Mouse (Mus musculus) hindbrain, embryonic 13.5 days (tissue): ENCODE results near the gene Os9. TPM values are rescaled to one million over a fixed set of nuclear protein-coding genes. Genes with fewer than 3 reads are reported as not detected.
"Not testable (repeated sequence)": the region's sequence is repeated elsewhere in the genome, so short reads cannot be mapped to it uniquely, and the experiment has no call there.

ENCODE experiments used
- ATAC-seq: fragments of 200-750 bp; cut with Nextera tagmentation; 2 replicates; pipeline ENCODE4 v1.8.0; 2017; ENCODE audit warnings: moderate TSS enrichment; ENCODE audit not compliant: low FRiP score
- H3K27ac ChIP-seq: fragments of 300-500 bp; sonication (generic); 2 replicates; pipeline ENCODE4 v1.5.1; 2015; ENCODE audit warnings: inconsistent platforms, mild to moderate bottlenecking, moderate library complexity
- H3K27me3 ChIP-seq: fragments of 300-500 bp; sonication (generic); 2 replicates; pipeline ENCODE4 v1.6.1; 2015; ENCODE audit warnings: mild to moderate bottlenecking, inconsistent platforms
- H3K36me3 ChIP-seq: fragments of 300-500 bp; sonication (generic); 2 replicates; pipeline ENCODE4 v1.6.1; 2015; ENCODE audit warnings: mild to moderate bottlenecking, inconsistent platforms
- H3K4me1 ChIP-seq: fragments of 300-500 bp; sonication (generic); replicated peaks from 2 replicates; pipeline ENCODE4 v1.6.1; 2015; ENCODE audit warnings: inconsistent platforms
- H3K4me2 ChIP-seq: fragments of 300-500 bp; sonication (generic); 2 replicates; pipeline ENCODE4 v1.6.1; 2015; ENCODE audit warnings: inconsistent platforms, mild to moderate bottlenecking, moderate library complexity
- H3K4me3 ChIP-seq: fragments of 300-500 bp; sonication (generic); 2 replicates; pipeline ENCODE4 v1.5.1; 2015; ENCODE audit warnings: mild to moderate bottlenecking, inconsistent platforms
- H3K9ac ChIP-seq: fragments of 300-500 bp; sonication (generic); 2 replicates; pipeline ENCODE4 v1.6.1; 2015; ENCODE audit warnings: mild to moderate bottlenecking, inconsistent platforms
- H3K9me3 ChIP-seq: fragments of 300-500 bp; sonication (generic); 2 replicates; pipeline ENCODE4 v1.6.1; 2016; ENCODE audit warnings: inconsistent platforms
- WGBS: fragments of 180-500 bp; shearing (Covaris S2); methylation state at CpG from one replicate; pipeline ENCODE4 v1.1.7; 2015; 5-methylcytosine and 5-hydroxymethylcytosine counted together
- polyA plus RNA-seq: library from polyadenylated mRNA; unstranded; fragments of >200 nt; fragmentation: Nextera tagmentation; extraction: Ambion mirVana; gene quantifications from 2 replicates; pipeline ENCODE4 v1.2.1, GENCODE M21; 2015

The Os9 gene
- polyA plus RNA-seq: 144 and 146 TPM in 2 replicates

GRCm38 (mm10) chr10:127121066-127121477, at the start of gene Os9:
Gene Os9 (minus strand): TSS chr10:127121131.
- WGBS: under 1% methylated on average over 19 of the region's 19 CpGs
- H3K4me3 ChIP-seq: peak within 1 kb of the TSS; percentile 88
- ATAC-seq: peak; percentile 94

GRCm38 (mm10) chr10:127170002-127170401, 49.1 kb upstream of the Os9 start:
- Histone ChIP-seq H3K36me3 (peaks cover 37% of the 10 kb centered on the region), H3K4me1 (peaks cover 34% of the 10 kb centered on the region), H3K27me3 (peaks cover 89% of the 10 kb centered on the region), H3K9me3 (no peaks in the 10 kb centered on the region), H3K27ac (no peak overlapping the region), H3K4me3 (peak overlapping the region; percentile 20), H3K9ac (no peak overlapping the region), H3K4me2 (peak overlapping the region; percentile 42)
- WGBS: 2% methylated on average over 22 of the region's 22 CpGs
- no peak for ATAC-seq

More at GRCm38 (mm10) chr10:127121066-127121477, at the start of gene Os9:
- Histone ChIP-seq H3K27ac (peak within 1 kb of the TSS; percentile 93), H3K4me2 (peak within 1 kb of the TSS; percentile 93), H3K4me1 (peaks cover 33% of the 10 kb centered on the region), H3K27me3 (no peaks in the 10 kb centered on the region), H3K36me3 (peaks cover 36% of the 10 kb centered on the region), H3K9ac (peak within 1 kb of the TSS; percentile 90), H3K9me3 (no peaks in the 10 kb centered on the region)

- Histone ChIP-seq H3K4me1 (peaks cover 39% of the 10 kb centered on the region), H3K36me3 (peaks cover 29% of the 10 kb centered on the region), H3K27ac (no peak overlapping the region), H3K9ac (peak overlapping the region; percentile 98; the same call in 1 of the 2 replicates), H3K4me2 (peak overlapping the region; percentile 91), H3K27me3 (peaks cover 75% of the 10 kb centered on the region), H3K4me3 (peak overlapping the region; percentile 86), H3K9me3 (no peaks in the 10 kb centered on the region)
- WGBS: 49% methylated on average over 10 of the region's 10 CpGs
- ATAC-seq: no peak
Observed at GRCm38 (mm10) chr10:127167614-127168192, 46.8 kb upstream of the Os9 start.

- Histone ChIP-seq H3K4me1 (peaks cover 39% of the 10 kb centered on the region), H3K9me3 (no peaks in the 10 kb centered on the region), H3K9ac (peak overlapping the region; percentile 98), H3K27ac (peak overlapping the region; percentile 91), H3K36me3 (peaks cover 23% of the 10 kb centered on the region), H3K4me3 (peak overlapping the region; percentile 86), H3K4me2 (peak overlapping the region; percentile 91), H3K27me3 (peaks cover 69% of the 10 kb centered on the region)
- ATAC-seq: no peak
- WGBS: 20% methylated on average over 15 of the region's 15 CpGs
Observed at GRCm38 (mm10) chr10:127166771-127167613, 46.1 kb upstream of the Os9 start.

- H3K27me3 ChIP-seq: peaks cover 63% of the 10 kb centered on the region
- peaks cover 17% of the 10 kb centered on the region for H3K36me3 ChIP-seq
- H3K4me3 ChIP-seq: peak overlapping the region; percentile 86
- no peaks in the 10 kb centered on the region for H3K9me3 ChIP-seq
- H3K4me2 ChIP-seq: peak overlapping the region; percentile 91
- peaks cover 39% of the 10 kb centered on the region for H3K4me1 ChIP-seq
- H3K9ac ChIP-seq: peak overlapping the region; percentile 98
- no peak for ATAC-seq
- H3K27ac ChIP-seq: peak overlapping the region; percentile 91
- WGBS: 3% methylated on average over 11 of the region's 11 CpGs
Observed at GRCm38 (mm10) chr10:127166404-127166715, 45.4 kb upstream of the Os9 start.

- peaks cover 58% of the 10 kb centered on the region for H3K27me3 ChIP-seq
- WGBS: under 1% methylated on average over 53 of the region's 56 CpGs
- H3K9me3 ChIP-seq: no peaks in the 10 kb centered on the region
Observed at GRCm38 (mm10) chr10:127165654-127166403, 44.9 kb upstream of the Os9 start.

GRCm38 (mm10) chr10:127165354-127165653, 44.4 kb upstream of the Os9 start:
- Histone ChIP-seq H3K9ac (peak overlapping the region; percentile 98), H3K4me1 (peaks cover 29% of the 10 kb centered on the region), H3K36me3 (peaks cover 14% of the 10 kb centered on the region), H3K4me3 (peak overlapping the region; percentile 86), H3K9me3 (no peaks in the 10 kb centered on the region), H3K27ac (peak overlapping the region; percentile 91), H3K27me3 (peaks cover 53% of the 10 kb centered on the region), H3K4me2 (peak overlapping the region; percentile 91)
- peak; percentile 74 for ATAC-seq
- WGBS: 0% methylated on average over 41 of the region's 42 CpGs

More at GRCm38 (mm10) chr10:127165654-127166403, 44.9 kb upstream of the Os9 start:
- Histone ChIP-seq H3K36me3 (peaks cover 14% of the 10 kb centered on the region), H3K9ac (peak overlapping the region; percentile 98), H3K4me1 (peaks cover 35% of the 10 kb centered on the region), H3K4me3 (peak overlapping the region; percentile 86), H3K27ac (peak overlapping the region; percentile 91), H3K4me2 (peak overlapping the region; percentile 91)
- peak; percentile 61 for ATAC-seq

GRCm38 (mm10) chr10:127164631-127165353, 43.9 kb upstream of the Os9 start, which contains the start of gene B4galnt1:
Gene B4galnt1 (plus strand): TSS chr10:127165225.
- H3K36me3 ChIP-seq: peaks cover 14% of the 10 kb centered on the region
- H3K4me1 ChIP-seq: peaks cover 24% of the 10 kb centered on the region
- peaks cover 47% of the 10 kb centered on the region for H3K27me3 ChIP-seq
- WGBS: 1% methylated on average over 51 of the region's 52 CpGs
- peak within 1 kb of the TSS; percentile 91 for H3K27ac ChIP-seq
- H3K4me3 ChIP-seq: peak within 1 kb of the TSS; percentile 86
- H3K9me3 ChIP-seq: no peaks in the 10 kb centered on the region
- peak within 1 kb of the TSS; percentile 91 for H3K4me2 ChIP-seq
- peak; percentile 88 for ATAC-seq
- peak within 1 kb of the TSS; percentile 98 for H3K9ac ChIP-seq

- peaks cover 12% of the 10 kb centered on the region for H3K36me3 ChIP-seq
- ATAC-seq: no peak
- H3K9me3 ChIP-seq: no peaks in the 10 kb centered on the region
- peak overlapping the region; percentile 91; the same call in 1 of the 2 replicates for H3K27ac ChIP-seq
- 94% methylated on average over 4 of the region's 4 CpGs for WGBS
- H3K4me2 ChIP-seq: peak overlapping the region; percentile 91; the same call in 1 of the 2 replicates
- H3K4me3 ChIP-seq: no peak overlapping the region
- peaks cover 41% of the 10 kb centered on the region for H3K27me3 ChIP-seq
- peaks cover 23% of the 10 kb centered on the region for H3K4me1 ChIP-seq
- H3K9ac ChIP-seq: peak overlapping the region; percentile 98
Observed at GRCm38 (mm10) chr10:127164190-127164589, 43.3 kb upstream of the Os9 start.

- H3K9ac ChIP-seq, ATAC-seq, H3K4me2 ChIP-seq, H3K9me3 ChIP-seq, H3K36me3 ChIP-seq, H3K27ac ChIP-seq, H3K4me3 ChIP-seq: not testable (repeated sequence)
- H3K4me1 ChIP-seq: peaks cover 20% of the 10 kb centered on the region
- peaks cover 28% of the 10 kb centered on the region for H3K27me3 ChIP-seq
- 52% methylated on average over 7 of the region's 7 CpGs for WGBS
Observed at GRCm38 (mm10) chr10:127162771-127163261, 41.9 kb upstream of the Os9 start.

- H3K9ac ChIP-seq: no peak overlapping the region
- H3K4me3 ChIP-seq: no peak overlapping the region
- 84% methylated on average over 3 of the region's 3 CpGs for WGBS
- H3K27me3 ChIP-seq: peaks cover 10% of the 10 kb centered on the region; the same call in 1 of the 2 replicates
- H3K27ac ChIP-seq: no peak overlapping the region
- no peaks in the 10 kb centered on the region for H3K9me3 ChIP-seq
- ATAC-seq: no peak
- H3K36me3 ChIP-seq: no peaks in the 10 kb centered on the region
- H3K4me1 ChIP-seq: peaks cover 5% of the 10 kb centered on the region; the same call in 1 of the 2 replicates
- H3K4me2 ChIP-seq: no peak overlapping the region
Observed at GRCm38 (mm10) chr10:127160728-127161127, 39.8 kb upstream of the Os9 start.
